Mouse (Mus musculus): ENCODE data around the gene Ddx6. TPM values are rescaled to one million over a fixed set of nuclear protein-coding genes. Genes with fewer than 3 reads are reported as not detected.

Ddx6 gene
- total RNA-seq, 2 experiments from 2014 or later = 133 to 134 TPM

Other genes with a start within 250 kb of the Ddx6 start
- gene Vps11, start 243.2 kb upstream of the Ddx6 start, total RNA-seq (2021) = 10 to 100 TPM; 50.9 to 52.1 TPM
- 100 to 1,000 TPM; 136 to 157 TPM for gene Hyou1, start 225.4 kb upstream of the Ddx6 start, total RNA-seq (2021)
- 10 to 100 TPM; 27.9 to 30.2 TPM for gene Slc37a4, start 208.0 kb upstream of the Ddx6 start, total RNA-seq (2021)
- 100 to 1,000 TPM; 660 to 671 TPM for gene Rps25, start 197.8 kb upstream of the Ddx6 start, total RNA-seq (2021)
- 10 to 100 TPM; 64.3 to 79.1 TPM for gene Trappc4, start 197.3 kb upstream of the Ddx6 start, total RNA-seq (2021)
- gene Ccdc84, start 186.3 kb upstream of the Ddx6 start, total RNA-seq (2021) = 10 to 100 TPM; 23.0 to 28.7 TPM
- not detected for gene Foxr1, start 163.8 kb upstream of the Ddx6 start, total RNA-seq (2021)
- gene Upk2, start 149.9 kb upstream of the Ddx6 start, total RNA-seq (2021) = not detected
- gene Bcl9l, start 122.1 kb upstream of the Ddx6 start, total RNA-seq (2021) = 10 to 100 TPM; 70.9 to 75.7 TPM
- not detected for gene Cxcr5, start 43.0 kb upstream of the Ddx6 start, total RNA-seq (2021)
- not detected for gene Treh, start 68.3 kb downstream of the Ddx6 start, total RNA-seq (2021)
- 10 to 100 TPM; 88.5 to 95.6 TPM for gene Phldb1, start 130.3 kb downstream of the Ddx6 start, total RNA-seq (2021)
- gene Arcn1, start 163.0 kb downstream of the Ddx6 start, total RNA-seq (2021) = 100 to 1,000 TPM; 104 to 112 TPM
- 10 to 100 TPM; 68.1 to 69.1 TPM for gene Ift46, start 163.0 kb downstream of the Ddx6 start, total RNA-seq (2021)
- gene Tmem25, start 194.4 kb downstream of the Ddx6 start, total RNA-seq (2021) = 10 to 100 TPM; 43.3 to 51.6 TPM
- 1 to 10 TPM in 1 of 2 experiments, under 1 TPM in 1; 0.95 to 1.6 TPM for gene Ttc36, start 198.2 kb downstream of the Ddx6 start, total RNA-seq (2021)